Comparison of ENCODE assay signal across 12 mouse cellular contexts in the genomic region with DNA sequence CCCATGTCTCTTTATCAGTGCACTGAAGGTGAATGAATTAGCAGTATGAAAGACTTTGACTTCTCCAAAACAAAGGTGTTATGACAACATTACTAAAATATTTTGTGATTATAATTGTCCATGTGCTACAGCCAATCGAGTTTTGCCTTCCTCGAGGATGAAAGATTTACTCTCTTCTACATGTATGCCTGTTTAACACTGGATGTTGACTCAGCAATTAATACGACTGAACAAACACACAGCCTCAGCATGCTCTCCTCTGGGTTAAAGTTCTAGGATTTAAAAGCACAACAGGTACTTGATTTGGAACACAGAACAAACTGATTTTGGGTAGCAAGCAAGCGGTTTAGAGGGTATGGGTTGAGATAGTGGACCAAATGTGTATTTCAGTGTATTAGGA. TPM values are rescaled to one million over a fixed set of nuclear protein-coding genes. Genes with fewer than 3 reads are reported as not detected.
DNase-seq lines count a peak whose midpoint lies in the region; ATAC-seq and TF ChIP-seq lines count a peak whose summit lies in the region.
"Had no signal": no experiment of that assay in that cellular context is flagged by ENCODE, and none has a peak within 500 bp of the region (broad histone marks: within the 10 kb centered on the region; RNA-seq: fewer than 3 reads in every experiment).

No protein-coding gene starts in this region.

- WGBS in kidney, adult 2 months: 30% methylated on average over 4 of the region's 4 CpGs
- 53% methylated on average over 4 of the region's 4 CpGs for WGBS in hindbrain, embryonic 14.5 days
- whole genome bisulfite sequencing in midbrain, embryonic 16.5 days: 42% methylated on average over 4 of the region's 4 CpGs
- 41% methylated on average over 4 of the region's 4 CpGs for WGBS in intestine, embryonic 16.5 days

- H3K4me3 ChIP-seq in kidney, adult 2 months (ENCODE audit: insufficient read depth, low read depth, low read length): no peak overlapping the region
- H3K4me3 ChIP-seq in hindbrain, embryonic 14.5 days (replicated peaks; ENCODE audit: low read length): peak overlapping the region; percentile 96
- peak overlapping the region; percentile 90 for H3K4me3 ChIP-seq in midbrain, embryonic 16.5 days (ENCODE audit: low read depth, low read length)
- H3K4me3 ChIP-seq in intestine, embryonic 16.5 days (ENCODE audit: low read length): no peak overlapping the region

- no peak for ATAC-seq in hindbrain, embryonic 14.5 days (ENCODE audit: low FRiP score)
- ATAC-seq in midbrain, embryonic 16.5 days: no peak
- no peak for ATAC-seq in intestine, embryonic 16.5 days
- ATAC-seq in activated CD4-positive, CD25-positive, alpha-beta regulatory T cell, adult 4 months: no peak

- peak overlapping the region; percentile 94 for H3K4me2 ChIP-seq in hindbrain, embryonic 14.5 days (replicated peaks)
- peak overlapping the region; percentile 56 for H3K4me2 ChIP-seq in midbrain, embryonic 16.5 days (ENCODE audit: low read length)
- H3K4me2 ChIP-seq in intestine, embryonic 16.5 days (ENCODE audit: low read depth, low read length): no peak overlapping the region

- no peaks in the 10 kb centered on the region for H3K36me3 ChIP-seq in kidney, adult 2 months (ENCODE audit: control insufficient read depth, insufficient read depth, low read length)
- no peaks in the 10 kb centered on the region for H3K36me3 ChIP-seq in hindbrain, embryonic 14.5 days (replicated peaks; ENCODE audit: control insufficient read depth, insufficient read depth)
- no peaks in the 10 kb centered on the region for H3K36me3 ChIP-seq in midbrain, embryonic 16.5 days (ENCODE audit: control insufficient read depth, insufficient read depth, low read length)
- no peaks in the 10 kb centered on the region for H3K36me3 ChIP-seq in intestine, embryonic 16.5 days (ENCODE audit: control insufficient read depth, insufficient read depth, low read length)
- H3K36me3 ChIP-seq: heart, embryonic 15.5 days; liver, embryonic 13.5 days had no signal

- H3K27ac ChIP-seq in kidney, adult 2 months (ENCODE audit: insufficient read depth, low read depth, low read length): no peak overlapping the region
- H3K27ac ChIP-seq in hindbrain, embryonic 14.5 days: peak overlapping the region; percentile 94
- H3K27ac ChIP-seq in midbrain, embryonic 16.5 days (ENCODE audit: low read length): peak overlapping the region; percentile 69
- H3K27ac ChIP-seq in intestine, embryonic 16.5 days (ENCODE audit: low read length): no peak overlapping the region

- no peaks in the 10 kb centered on the region for H3K27me3 ChIP-seq in kidney, adult 2 months (replicated peaks; ENCODE audit: control insufficient read depth, insufficient read depth, low read length)
- no peaks in the 10 kb centered on the region for H3K27me3 ChIP-seq in hindbrain, embryonic 14.5 days (ENCODE audit: control insufficient read depth, insufficient read depth, low read length)
- no peaks in the 10 kb centered on the region for H3K27me3 ChIP-seq in midbrain, embryonic 16.5 days (ENCODE audit: control insufficient read depth, insufficient read depth, low read depth, low read length)
- H3K27me3 ChIP-seq in intestine, embryonic 16.5 days (replicated peaks; ENCODE audit: control insufficient read depth, insufficient read depth, low read length): no peaks in the 10 kb centered on the region
- H3K27me3 ChIP-seq: heart, embryonic 15.5 days; liver, embryonic 13.5 days had no signal

- H3K9me3 ChIP-seq in hindbrain, embryonic 14.5 days (ENCODE audit: control insufficient read depth, low read length): peaks cover 9% of the 10 kb centered on the region
- H3K9me3 ChIP-seq in midbrain, embryonic 16.5 days (replicated peaks; ENCODE audit: control insufficient read depth, low read length, poor library complexity, severe bottlenecking): peaks cover 8% of the 10 kb centered on the region; the same call in 1 of the 2 replicates
- no peaks in the 10 kb centered on the region for H3K9me3 ChIP-seq in intestine, embryonic 16.5 days (ENCODE audit: control insufficient read depth, low read length)
- H3K9me3 ChIP-seq: liver, embryonic 13.5 days had no signal

- H3K4me1 ChIP-seq in kidney, adult 2 months (ENCODE audit: control insufficient read depth, insufficient read depth, low read length): no peaks in the 10 kb centered on the region; the same call in 1 of the 2 replicates
- H3K4me1 ChIP-seq in hindbrain, embryonic 14.5 days (replicated peaks; ENCODE audit: control insufficient read depth, insufficient read depth, low read length): peaks cover 19% of the 10 kb centered on the region
- H3K4me1 ChIP-seq in midbrain, embryonic 16.5 days (ENCODE audit: control insufficient read depth, insufficient read depth, low read length): peaks cover 14% of the 10 kb centered on the region
- H3K4me1 ChIP-seq in intestine, embryonic 16.5 days (ENCODE audit: control insufficient read depth, insufficient read depth, low read length): peaks cover 3% of the 10 kb centered on the region; the same call in 1 of the 2 replicates

- peak overlapping the region; percentile 85 for H3K9ac ChIP-seq in hindbrain, embryonic 14.5 days
- peak overlapping the region; percentile 38; the same call in 1 of the 2 replicates for H3K9ac ChIP-seq in midbrain, embryonic 16.5 days (ENCODE audit: low read depth, low read length)
- no peak overlapping the region for H3K9ac ChIP-seq in intestine, embryonic 16.5 days (ENCODE audit: low read depth, low read length)

- TF ChIP-seq POLR2A in kidney, adult 2 months (IDR thresholded peaks at IDR 0.05; ENCODE audit: low read depth, low read length): no peak

- TF ChIP-seq CTCF in kidney, adult 2 months (conservative IDR thresholded peaks at IDR 0.05; ENCODE audit: insufficient read depth, insufficient read length, low read depth, low read length): no peak

- DNase-seq in kidney, adult 2 months: peak; percentile 42
- DNase-seq in kidney, postnatal 25 days: no peak
- DNase-seq in MN1 (ENCODE audit: low spot score): peak; percentile 13
- peak; percentile 45 for DNase-seq in hindbrain, embryonic 14.5 days (ENCODE audit: low spot score)
- DNase-seq in thymus, postnatal 36 days: no peak
- DNase-seq: gastrocnemius, adult 2 months; kidney, adult 11 months; liver, embryonic 13.5 days had no signal

RNA-seq across cellular contexts. Expression of a gene that starts 1.6 kb away (rescaled TPM):
- polyA plus RNA-seq in kidney, adult 2 months (2012; rRNA removed): 7.0 and 7.5 TPM in 2 replicates
- 14.7 and 15.3 TPM in 2 replicates for polyA plus RNA-seq in hindbrain, embryonic 14.5 days (2014; fragmentation: Nextera tagmentation; extraction: Ambion mirVana)
- polyA plus RNA-seq in midbrain, embryonic 16.5 days (2015; fragmentation: Nextera tagmentation; extraction: Ambion mirVana): 9.4 and 10.1 TPM in 2 replicates
- polyA plus RNA-seq in intestine, embryonic 16.5 days (2015; fragmentation: Nextera tagmentation; extraction: Ambion mirVana): 5.1 and 5.4 TPM in 2 replicates
- 1 to 10 TPM; 8.4 to 9.1 TPM for polyA plus RNA-seq in activated CD4-positive, CD25-positive, alpha-beta regulatory T cell, adult 4 months (2017; shearing (Covaris generic))

Comparison
In these comparisons a context has a peak if more than half of its experiments do, and no peak if none do; other contexts are left out.
1. DNase-seq: peak in kidney, adult 2 months (single experiment), MN1 (single experiment) and hindbrain, embryonic 14.5 days (single experiment); none in kidney, postnatal 25 days (0 of 2) and thymus, postnatal 36 days (0 of 2).
2. H3K27ac ChIP-seq: peak in hindbrain, embryonic 14.5 days (single experiment) and midbrain, embryonic 16.5 days (single experiment); none in kidney, adult 2 months (single experiment) and intestine, embryonic 16.5 days (single experiment).
3. H3K4me3 ChIP-seq: peak in hindbrain, embryonic 14.5 days (single experiment) and midbrain, embryonic 16.5 days (single experiment); none in kidney, adult 2 months (single experiment) and intestine, embryonic 16.5 days (single experiment).